Mouse (Mus musculus) myocyte (in vitro differentiated cells): ENCODE data around the gene Fubp1. TPM values are rescaled to one million over a fixed set of nuclear protein-coding genes. Genes with fewer than 3 reads are reported as not detected.

ENCODE experiments used
- H3K27me3 ChIP-seq: one replicate; pipeline ENCODE4 v1.6.1; 2011; ENCODE audit not compliant: control insufficient read depth, insufficient read depth, insufficient read length
- H3K36me3 ChIP-seq: one replicate; pipeline ENCODE4 v1.6.1; 2011; ENCODE audit not compliant: control insufficient read depth, insufficient read depth
- H3K4me2 ChIP-seq: one replicate; pipeline ENCODE4 v1.6.1; 2011; ENCODE audit warnings: low read depth, control low read depth
- H3K4me3 ChIP-seq: one replicate; pipeline ENCODE4 v1.5.1; 2011; ENCODE audit warnings: mild to moderate bottlenecking, control low read depth, moderate library complexity
- H3K79me2 ChIP-seq: one replicate; pipeline ENCODE4 v1.6.1; 2011; ENCODE audit not compliant: control insufficient read depth, insufficient read depth
- H3ac ChIP-seq: one replicate; pipeline ENCODE4 v1.6.1; 2011; ENCODE audit not compliant: control insufficient read depth, insufficient read length
- CEBPB ChIP-seq: IDR thresholded peaks from 2 replicates; pipeline ENCODE4 v1.6.1; 2011; ENCODE audit warnings: mild to moderate bottlenecking, moderate library complexity; ENCODE audit not compliant: poor library complexity, insufficient read depth, severe bottlenecking
- E2F4 ChIP-seq: IDR thresholded peaks from one replicate; pipeline ENCODE4 v1.6.1; 2011; ENCODE audit warnings: mild to moderate bottlenecking, control low read depth, moderate library complexity; ENCODE audit not compliant: insufficient read depth
- MAX ChIP-seq: IDR thresholded peaks from one replicate; pipeline ENCODE4 v1.6.1; 2011; ENCODE audit warnings: low read depth, mild to moderate bottlenecking, control low read depth
- MYOD1 ChIP-seq, 3 experiments: IDR thresholded peaks; one replicate each; pipeline ENCODE4 v1.6.1; 2011; ENCODE audit warnings: control low read depth in 2 of 3, low read depth in 2 of 3, mild to moderate bottlenecking in 2 of 3, moderate library complexity in 1 of 3; ENCODE audit not compliant: insufficient read length in 2 of 3, control insufficient read depth in 1 of 3
- MYOG ChIP-seq, 3 experiments: IDR thresholded peaks; one replicate each; pipeline ENCODE4 v1.6.1; 2011; ENCODE audit warnings: control low read depth in 2 of 3, low read depth in 2 of 3, mild to moderate bottlenecking in 2 of 3; ENCODE audit not compliant: insufficient read length in 2 of 3, control insufficient read depth in 1 of 3, insufficient read depth in 1 of 3
- POLR2A ChIP-seq: IDR thresholded peaks from one replicate; pipeline ENCODE4 v1.6.1; 2011; ENCODE audit warnings: low read depth, mild to moderate bottlenecking, control low read depth, moderate library complexity; ENCODE audit not compliant: insufficient read length
- POLR2AphosphoS2 ChIP-seq: IDR thresholded peaks from one replicate; pipeline ENCODE4 v1.6.1; 2011; ENCODE audit warnings: low read depth, control low read depth; ENCODE audit not compliant: insufficient read length
- REST ChIP-seq: IDR thresholded peaks from one replicate; pipeline ENCODE4 v1.6.1; 2011; ENCODE audit warnings: mild to moderate bottlenecking, control low read depth, moderate library complexity; ENCODE audit not compliant: insufficient read depth, insufficient read length
- SRF ChIP-seq: IDR thresholded peaks from one replicate; pipeline ENCODE4 v1.6.1; 2011; ENCODE audit warnings: low read depth; ENCODE audit not compliant: control insufficient read depth, insufficient read length
- TCF12 ChIP-seq: IDR thresholded peaks from one replicate; pipeline ENCODE4 v1.6.1; 2011; ENCODE audit warnings: mild to moderate bottlenecking, control low read depth; ENCODE audit not compliant: poor library complexity, insufficient read depth, severe bottlenecking
- TCF3 ChIP-seq: IDR thresholded peaks from one replicate; pipeline ENCODE4 v1.6.1; 2011; ENCODE audit warnings: low read depth, control low read depth; ENCODE audit not compliant: insufficient read length
- USF1 ChIP-seq: IDR thresholded peaks from one replicate; pipeline ENCODE4 v1.6.1; 2011; ENCODE audit warnings: low read depth, mild to moderate bottlenecking, control low read depth, moderate library complexity
- polyA plus RNA-seq: library from polyadenylated mRNA; unstranded; fragments of >200 nt; fragmentation: generic; extraction: Trizol; gene quantifications from one replicate; pipeline ENCODE4 v1.2.1, GENCODE M21; 2012; ENCODE audit warnings: missing spikeins

The Fubp1 gene
- polyA plus RNA-seq, 1 experiment = 27.9 TPM

- H3K79me2 ChIP-seq = no peaks in the 10 kb centered on the region
- TF ChIP-seq CEBPB = no peak
- TF ChIP-seq MYOD1 (IDR thresholded peaks at IDR 0.05; ENCODE audit: control insufficient read depth in 1 of 3, insufficient read length in 2 of 3, low read depth in 2 of 3) = no peak
- TF ChIP-seq POLR2AphosphoS2 = no peak
- TF ChIP-seq MYOG (IDR thresholded peaks at IDR 0.05; ENCODE audit: control insufficient read depth in 1 of 3, insufficient read depth in 1 of 3, insufficient read length in 2 of 3, low read depth in 2 of 3) = no peak
- H3K4me3 ChIP-seq = no peak overlapping the region
- H3K27me3 ChIP-seq = no peaks in the 10 kb centered on the region
- no peaks in the 10 kb centered on the region for H3K36me3 ChIP-seq
- no peak overlapping the region for H3ac ChIP-seq
- no peak overlapping the region for H3K4me2 ChIP-seq
Measured at GRCm38 (mm10) chr3:152201181-152201580, 9.0 kb upstream of the Fubp1 start.

DNA sequence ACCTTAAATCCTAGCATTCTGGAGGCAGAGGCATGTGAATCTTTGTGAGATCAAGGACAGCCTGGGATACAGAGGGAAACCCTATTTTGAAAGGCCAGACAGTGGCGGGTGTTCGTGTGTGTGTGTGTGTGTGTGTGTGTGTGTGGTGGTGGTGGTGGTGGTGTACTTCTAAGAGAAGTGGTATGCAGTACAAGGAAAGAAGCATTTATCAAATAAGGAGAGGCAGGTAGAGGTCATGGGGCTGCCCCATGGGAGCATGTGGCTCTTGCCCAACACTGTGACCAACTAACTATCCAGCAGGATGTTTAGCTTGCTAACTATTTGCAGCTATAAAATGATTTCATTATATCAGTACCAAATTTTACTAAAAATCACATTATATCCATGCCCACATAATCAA, 8.6 kb upstream of the Fubp1 start:
- Histone ChIP-seq H3K27me3 (no peaks in the 10 kb centered on the region), H3K36me3 (no peaks in the 10 kb centered on the region), H3K4me3 (no peak overlapping the region), H3K79me2 (no peaks in the 10 kb centered on the region), H3ac (no peak overlapping the region), H3K4me2 (no peak overlapping the region)
- TF ChIP-seq MAX = no peak

GRCm38 (mm10) chr3:152202942-152203341, 7.3 kb upstream of the Fubp1 start:
- Histone ChIP-seq H3K4me3 (no peak overlapping the region), H3K4me2 (no peak overlapping the region), H3K36me3 (no peaks in the 10 kb centered on the region), H3K79me2 (peaks cover 3% of the 10 kb centered on the region), H3K27me3 (no peaks in the 10 kb centered on the region), H3ac (no peak overlapping the region)
- TF ChIP-seq TCF3 = no peak
- no peak for TF ChIP-seq REST
- TF ChIP-seq USF1 = no peak
- TF ChIP-seq MYOG (IDR thresholded peaks at IDR 0.05; ENCODE audit: control insufficient read depth in 1 of 3, insufficient read depth in 1 of 3, insufficient read length in 2 of 3, low read depth in 2 of 3) = no peak
- no peak for TF ChIP-seq CEBPB
- TF ChIP-seq TCF12 = no peak
- TF ChIP-seq MAX = no peak

GRCm38 (mm10) chr3:152203411-152203810, 6.8 kb upstream of the Fubp1 start:
- H3K36me3 ChIP-seq = no peaks in the 10 kb centered on the region
- TF ChIP-seq TCF3 (no peak), POLR2AphosphoS2 (no peak), REST (no peak), USF1 (no peak), MAX (no peak), SRF (no peak), MYOD1 (IDR thresholded peaks at IDR 0.05; ENCODE audit: control insufficient read depth in 1 of 3, insufficient read length in 2 of 3, low read depth in 2 of 3) (no peak), CEBPB (no peak), POLR2A (no peak), TCF12 (no peak), MYOG (IDR thresholded peaks at IDR 0.05; ENCODE audit: control insufficient read depth in 1 of 3, insufficient read depth in 1 of 3, insufficient read length in 2 of 3, low read depth in 2 of 3) (no peak), E2F4 (no peak)
- no peak overlapping the region for H3ac ChIP-seq
- no peak overlapping the region for H3K4me2 ChIP-seq
- H3K27me3 ChIP-seq = no peaks in the 10 kb centered on the region
- H3K4me3 ChIP-seq = no peak overlapping the region
- H3K79me2 ChIP-seq = peaks cover 5% of the 10 kb centered on the region

- H3K36me3 ChIP-seq = no peaks in the 10 kb centered on the region
- no peaks in the 10 kb centered on the region for H3K27me3 ChIP-seq
- H3K4me3 ChIP-seq = no peak overlapping the region
- H3ac ChIP-seq = no peak overlapping the region
- H3K79me2 ChIP-seq = peaks cover 7% of the 10 kb centered on the region
- no peak overlapping the region for H3K4me2 ChIP-seq
- no peak for TF ChIP-seq SRF
- no peak for TF ChIP-seq POLR2AphosphoS2
- no peak for TF ChIP-seq MYOG (IDR thresholded peaks at IDR 0.05; ENCODE audit: control insufficient read depth in 1 of 3, insufficient read depth in 1 of 3, insufficient read length in 2 of 3, low read depth in 2 of 3)
- TF ChIP-seq MAX = no peak
- TF ChIP-seq CEBPB = no peak
- no peak for TF ChIP-seq REST
- no peak for TF ChIP-seq E2F4
- TF ChIP-seq MYOD1 (IDR thresholded peaks at IDR 0.05; ENCODE audit: control insufficient read depth in 1 of 3, insufficient read length in 2 of 3, low read depth in 2 of 3) = no peak
- TF ChIP-seq TCF3 = no peak
- no peak for TF ChIP-seq TCF12
- TF ChIP-seq POLR2A = no peak
- TF ChIP-seq USF1 = no peak
Measured at GRCm38 (mm10) chr3:152203996-152204395, 6.2 kb upstream of the Fubp1 start.
